Mouse (Mus musculus) MEL (cell line): ENCODE results near the gene Gphb5. TPM values are rescaled to one million over a fixed set of nuclear protein-coding genes. Genes with fewer than 3 reads are reported as not detected.

Experiments
- DNase-seq: peaks from one replicate; pipeline ENCODE4 v3.0.0; 2011; ENCODE audit warnings: low read depth, low spot score
- H3K27ac ChIP-seq: 2 replicates; pipeline ENCODE4 v1.5.1; 2012; ENCODE audit warnings: low read depth, mild to moderate bottlenecking, control low read depth, low read length, moderate library complexity; ENCODE audit not compliant: control insufficient read depth
- H3K27me3 ChIP-seq, 2 experiments: fragments of 150-350 bp in 1 of 2; sonication (generic) in 1 of 2; 2 replicates each; pipeline ENCODE4 v1.6.1; 2012; ENCODE audit warnings: low read length in 2 of 2, mild to moderate bottlenecking in 2 of 2, improper control_type of control experiment in 1 of 2, moderate library complexity in 1 of 2; ENCODE audit not compliant: insufficient read depth in 2 of 2, control insufficient read depth in 1 of 2
- H3K36me3 ChIP-seq, 2 experiments: 2 replicates each; pipeline ENCODE4 v1.6.1; 2012 to 2014; ENCODE audit warnings: low read length in 2 of 2, improper control_type of control experiment in 1 of 2, inconsistent platforms in 1 of 2, mild to moderate bottlenecking in 1 of 2; ENCODE audit not compliant: insufficient read depth in 2 of 2, control insufficient read depth in 1 of 2
- H3K4me1 ChIP-seq, 2 experiments: fragments of 150-350 bp in 1 of 2; sonication (generic) in 1 of 2; 2 replicates each; pipeline ENCODE4 v1.6.1; 2012; ENCODE audit warnings: low read length in 2 of 2, improper control_type of control experiment in 1 of 2, mild to moderate bottlenecking in 1 of 2; ENCODE audit not compliant: insufficient read depth in 2 of 2, control insufficient read depth in 1 of 2
- H3K4me3 ChIP-seq, 2 experiments: fragments of 150-350 bp in 1 of 2; sonication (generic) in 1 of 2; 2 replicates each; pipeline ENCODE4 v1.5.1; 2012; ENCODE audit warnings: low read depth in 2 of 2, low read length in 2 of 2, mild to moderate bottlenecking in 2 of 2, moderate library complexity in 2 of 2, control low read depth in 1 of 2, improper control_type of control experiment in 1 of 2; ENCODE audit not compliant: control insufficient read depth in 1 of 2, insufficient read depth in 1 of 2
- H3K79me2 ChIP-seq: 2 replicates; pipeline ENCODE4 v1.6.1; 2012; ENCODE audit warnings: mild to moderate bottlenecking, low read length, moderate library complexity; ENCODE audit not compliant: control insufficient read depth, poor library complexity, insufficient read depth
- H3K9ac ChIP-seq: 2 replicates; pipeline ENCODE4 v1.6.1; 2012; ENCODE audit warnings: low read depth, mild to moderate bottlenecking, control low read depth, low read length, moderate library complexity; ENCODE audit not compliant: control insufficient read depth, poor library complexity, severe bottlenecking
- H3K9me3 ChIP-seq: fragments of 150-350 bp; sonication (generic); replicated peaks from 2 replicates; pipeline ENCODE4 v1.6.1; 2012; ENCODE audit warnings: mild to moderate bottlenecking, low read length, improper control_type of control experiment, moderate library complexity; ENCODE audit not compliant: insufficient read depth
- CHD2 ChIP-seq: IDR thresholded peaks from 2 replicates; pipeline ENCODE4 v1.6.1; 2011; ENCODE audit warnings: low read length, improper control_type of control experiment
- CTCF ChIP-seq, 3 experiments: IDR thresholded peaks in 2 of 3; conservative IDR thresholded peaks in 1 of 3; 2 replicates each; pipeline ENCODE4 v1.5.1; 2011 to 2012; ENCODE audit warnings: low read length in 3 of 3, low read depth in 2 of 3, mild to moderate bottlenecking in 2 of 3, improper control_type of control experiment in 1 of 3, inconsistent platforms in 1 of 3, mixed read lengths in 1 of 3, moderate library complexity in 1 of 3; ENCODE audit not compliant: control insufficient read depth in 1 of 3, insufficient read depth in 1 of 3, poor library complexity in 1 of 3, severe bottlenecking in 1 of 3
- ELF1 ChIP-seq: IDR thresholded peaks from 2 replicates; pipeline ENCODE4 v1.6.1; 2014; ENCODE audit warnings: low read depth, mild to moderate bottlenecking, inconsistent platforms, low read length, improper control_type of control experiment, moderate library complexity
- EP300 ChIP-seq, 2 experiments: IDR thresholded peaks; 2 replicates each; pipeline ENCODE4 v1.6.1; 2011; ENCODE audit warnings: improper control_type of control experiment in 2 of 2, low read length in 2 of 2, low read depth in 1 of 2, mild to moderate bottlenecking in 1 of 2
- ETS1 ChIP-seq: IDR thresholded peaks from 2 replicates; pipeline ENCODE4 v1.6.1; 2012; ENCODE audit warnings: low read depth, mild to moderate bottlenecking, inconsistent platforms, low read length, improper control_type of control experiment, moderate library complexity
- GABPA ChIP-seq: IDR thresholded peaks from 2 replicates; pipeline ENCODE4 v1.6.1; 2012; ENCODE audit warnings: low read depth, mild to moderate bottlenecking, inconsistent platforms, low read length, improper control_type of control experiment, moderate library complexity
- GATA1 ChIP-seq: IDR thresholded peaks from 2 replicates; pipeline ENCODE4 v1.6.1; 2011; ENCODE audit warnings: low read depth, low read length, improper control_type of control experiment
- MAFK ChIP-seq: IDR thresholded peaks from 2 replicates; pipeline ENCODE4 v1.6.1; 2011; ENCODE audit warnings: low read depth, mild to moderate bottlenecking, low read length, improper control_type of control experiment, borderline replicate concordance
- MAZ ChIP-seq: IDR thresholded peaks from 2 replicates; pipeline ENCODE4 v1.6.1; 2012; ENCODE audit warnings: low read depth, mild to moderate bottlenecking, inconsistent platforms, low read length, improper control_type of control experiment
- MEF2A ChIP-seq: IDR thresholded peaks from 2 replicates; pipeline ENCODE4 v1.6.1; 2014; ENCODE audit warnings: low read depth, mild to moderate bottlenecking, inconsistent platforms, low read length, improper control_type of control experiment; ENCODE audit not compliant: poor library complexity, insufficient replicate concordance, severe bottlenecking; ENCODE audit errors: extremely low read depth
- MXI1 ChIP-seq: IDR thresholded peaks from 2 replicates; pipeline ENCODE4 v1.6.1; 2011; ENCODE audit warnings: mild to moderate bottlenecking, low read depth, low read length, improper control_type of control experiment
- MYC ChIP-seq: IDR thresholded peaks from 2 replicates; pipeline ENCODE4 v1.6.1; 2011; ENCODE audit warnings: low read depth, mild to moderate bottlenecking, low read length, improper control_type of control experiment, moderate library complexity
- NELFE ChIP-seq: IDR thresholded peaks from 2 replicates; pipeline ENCODE4 v1.6.1; 2011; ENCODE audit warnings: low read depth, low read length, improper control_type of control experiment
- RAD21 ChIP-seq: IDR thresholded peaks from 2 replicates; pipeline ENCODE4 v1.6.1; 2011; ENCODE audit warnings: mild to moderate bottlenecking, low read depth, low read length, improper control_type of control experiment
- TBP ChIP-seq: IDR thresholded peaks from 2 replicates; pipeline ENCODE4 v1.8.0; 2011; ENCODE audit warnings: low read depth, low read length, improper control_type of control experiment
- TCF12 ChIP-seq: IDR thresholded peaks from 2 replicates; pipeline ENCODE4 v1.6.1; 2014; ENCODE audit warnings: low read depth, mild to moderate bottlenecking, inconsistent platforms, low read length, improper control_type of control experiment, moderate library complexity
- ZC3H11A ChIP-seq: IDR thresholded peaks from 2 replicates; pipeline ENCODE4 v1.6.1; 2012; ENCODE audit warnings: low read depth, mild to moderate bottlenecking, inconsistent platforms, low read length, improper control_type of control experiment
- ZKSCAN1 ChIP-seq: IDR thresholded peaks from 2 replicates; pipeline ENCODE4 v1.6.1; 2012; ENCODE audit warnings: low read depth, mild to moderate bottlenecking, inconsistent platforms, low read length, improper control_type of control experiment, moderate library complexity
- ZMIZ1 ChIP-seq: IDR thresholded peaks from 2 replicates; pipeline ENCODE4 v1.6.1; 2012; ENCODE audit warnings: low read depth, mild to moderate bottlenecking, inconsistent platforms, low read length, improper control_type of control experiment, moderate library complexity
- ZNF384 ChIP-seq: IDR thresholded peaks from 2 replicates; pipeline ENCODE4 v1.6.1; 2012; ENCODE audit warnings: low read depth, mild to moderate bottlenecking, inconsistent platforms, low read length, improper control_type of control experiment
- polyA plus RNA-seq, 2 experiments: library from polyadenylated mRNA; stranded (reverse) in 1 of 2; unstranded in 1 of 2; fragments of >175 nt in 1 of 2; fragments of >200 nt in 1 of 2; gene quantifications; 2 replicates each; pipeline versions ENCODE4 v1.2.1 to v1.2.4; 2012; ENCODE audit warnings: low replicate concordance in 2 of 2, low read depth in 1 of 2; ENCODE audit not compliant: insufficient read length in 2 of 2, insufficient read depth in 1 of 2, missing spikeins in 1 of 2
- total RNA-seq: library from RNA; depleted of rRNA; stranded (reverse); fragments of 300-350 nt; gene quantifications from 2 replicates; pipeline ENCODE4 v1.2.3, GENCODE M21; 2012

The Gphb5 gene
- total and polyA plus RNA-seq, 3 experiments = not detected

DNA sequence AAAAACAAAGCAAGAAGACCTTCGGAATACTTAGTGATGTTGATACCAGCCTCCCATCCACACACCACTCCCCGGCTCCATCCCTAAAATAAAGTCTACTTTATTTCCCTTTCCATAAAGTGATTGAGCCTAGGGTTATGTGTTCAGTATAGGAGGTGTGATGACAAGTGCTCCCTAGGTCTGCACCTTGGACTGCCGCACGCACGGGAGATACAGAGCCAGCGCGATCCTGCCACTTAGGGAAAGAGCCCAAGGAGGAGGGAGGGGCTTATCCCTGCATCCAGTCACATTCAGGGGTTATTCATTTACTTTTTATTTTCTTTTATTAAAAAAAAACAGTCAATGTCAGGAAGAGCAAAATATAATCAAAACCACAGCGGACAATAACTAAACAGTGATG lies 34.0 kb upstream of the Gphb5 start:
- Histone ChIP-seq H3K4me1 (no peaks in the 10 kb centered on the region), H3K27me3 (no peaks in the 10 kb centered on the region), H3K79me2 (no peaks in the 10 kb centered on the region)
- TF ChIP-seq ETS1 = no peak
- TF ChIP-seq ZNF384 = no peak
- TF ChIP-seq RAD21 = no peak
- TF ChIP-seq MAFK = no peak
- TF ChIP-seq ZC3H11A = no peak
- no peak for TF ChIP-seq CTCF (IDR thresholded peaks at IDR 0.05 in 2 of 3, conservative IDR thresholded peaks at IDR 0.05 in 1 of 3; ENCODE audit: control insufficient read depth in 1 of 3, insufficient read depth in 1 of 3, low read depth in 2 of 3, low read length in 3 of 3, poor library complexity in 1 of 3, severe bottlenecking in 1 of 3)
- TF ChIP-seq GATA1 = no peak
- no peak for TF ChIP-seq MXI1
- TF ChIP-seq, all 39 proteins: peak for 0
- Histone ChIP-seq H3K27ac (no peak overlapping the region), H3K4me3 (no peak overlapping the region), H3K36me3 (no peaks in the 10 kb centered on the region), H3K9me3 (no peaks in the 10 kb centered on the region), H3K9ac (no peak overlapping the region)
- DNase-seq = no peak

DNA sequence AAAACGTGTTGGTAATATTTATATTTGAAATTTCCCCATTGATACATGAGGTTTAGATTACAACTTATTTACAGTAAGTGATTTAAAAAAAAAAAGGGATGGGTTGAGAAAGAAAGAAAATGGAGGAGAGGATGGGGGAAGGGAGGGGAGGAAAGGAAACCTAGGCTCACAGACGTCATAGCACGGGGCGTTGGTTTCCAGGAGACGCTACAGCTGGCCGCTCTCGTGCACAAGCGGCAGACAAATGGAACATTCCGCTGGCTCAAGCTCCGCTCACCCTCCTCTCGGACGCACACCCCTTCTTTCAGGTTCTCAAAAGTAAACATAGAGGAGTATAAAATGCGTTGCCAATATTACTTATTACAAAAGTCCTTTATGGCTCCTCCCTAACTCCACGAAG lies 33.4 kb upstream of the Gphb5 start:
- no peak overlapping the region for H3K9ac ChIP-seq
- no peaks in the 10 kb centered on the region for H3K27me3 ChIP-seq
- no peak for TF ChIP-seq MYC
- TF ChIP-seq GABPA = no peak
- TF ChIP-seq ETS1 = no peak
- TF ChIP-seq CTCF (IDR thresholded peaks at IDR 0.05 in 2 of 3, conservative IDR thresholded peaks at IDR 0.05 in 1 of 3; ENCODE audit: control insufficient read depth in 1 of 3, insufficient read depth in 1 of 3, low read depth in 2 of 3, low read length in 3 of 3, poor library complexity in 1 of 3, severe bottlenecking in 1 of 3) = no peak
- no peak for DNase-seq
- H3K4me1 ChIP-seq = no peaks in the 10 kb centered on the region
- H3K79me2 ChIP-seq = no peaks in the 10 kb centered on the region
- no peak overlapping the region for H3K4me3 ChIP-seq
- no peaks in the 10 kb centered on the region for H3K9me3 ChIP-seq
- no peaks in the 10 kb centered on the region for H3K36me3 ChIP-seq
- H3K27ac ChIP-seq = no peak overlapping the region

DNA sequence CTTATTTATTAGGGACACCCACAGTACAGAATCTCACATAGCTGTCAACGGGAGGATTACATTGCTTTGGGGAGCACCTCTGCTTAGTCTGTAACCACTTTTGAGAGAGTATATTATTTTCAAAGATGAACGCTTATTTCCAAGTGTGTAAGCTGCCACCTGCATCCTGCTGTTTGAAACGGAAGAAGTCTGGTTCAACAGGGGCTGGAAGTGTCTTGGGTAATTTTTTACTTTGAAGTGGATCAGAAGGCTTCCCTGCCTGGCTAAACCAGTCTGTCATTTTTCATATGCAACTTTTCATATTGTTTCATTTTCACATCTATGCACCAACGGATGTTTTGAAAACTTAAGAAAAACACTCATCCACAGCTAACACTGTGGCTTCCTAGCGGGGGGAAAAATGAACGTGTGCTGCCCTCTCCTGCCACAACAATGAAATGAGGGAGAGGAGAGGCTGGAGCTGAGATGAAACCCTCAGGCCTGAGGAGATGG lies 32.9 kb upstream of the Gphb5 start:
- no peak for TF ChIP-seq ELF1
- no peak for TF ChIP-seq NELFE
- TF ChIP-seq MAZ = no peak
- no peak for TF ChIP-seq ZMIZ1
- TF ChIP-seq ZKSCAN1 = no peak
- no peak for TF ChIP-seq TBP
- TF ChIP-seq GABPA = no peak
- TF ChIP-seq RAD21 = no peak
- TF ChIP-seq CHD2 = no peak
- TF ChIP-seq EP300 (IDR thresholded peaks at IDR 0.05; ENCODE audit: low read depth in 1 of 2, low read length in 2 of 2) = no peak
- TF ChIP-seq TCF12 = no peak
- no peak for TF ChIP-seq MEF2A
- TF ChIP-seq ZC3H11A = no peak
- H3K4me3 ChIP-seq = no peak overlapping the region

More for the DNA sequence above, 32.9 kb upstream of the Gphb5 start:
- H3K36me3 ChIP-seq = no peaks in the 10 kb centered on the region
- H3K27me3 ChIP-seq = no peaks in the 10 kb centered on the region
- no peak overlapping the region for H3K9ac ChIP-seq
- H3K9me3 ChIP-seq = no peaks in the 10 kb centered on the region
- no peak overlapping the region for H3K27ac ChIP-seq
- H3K4me1 ChIP-seq = no peaks in the 10 kb centered on the region
- DNase-seq = no peak
- no peaks in the 10 kb centered on the region for H3K79me2 ChIP-seq
